Mouse (Mus musculus) ES-E14 (cell line): ENCODE data around the gene Cd47. TPM values are rescaled to one million over a fixed set of nuclear protein-coding genes. Genes with fewer than 3 reads are reported as not detected.

Source experiments
- DNase-seq: peaks from one replicate; pipeline ENCODE4 v3.0.0-alpha.2; 2013; ENCODE audit warnings: low read depth, low spot score
- H3K27ac ChIP-seq: 2 replicates; pipeline ENCODE4 v1.5.1; 2012; ENCODE audit warnings: low read depth, mild to moderate bottlenecking, low read length, moderate library complexity, mixed read lengths; ENCODE audit not compliant: poor library complexity, insufficient read depth, severe bottlenecking
- H3K36me3 ChIP-seq: 2 replicates; pipeline ENCODE4 v1.6.1; 2012; ENCODE audit warnings: mild to moderate bottlenecking, low read length, moderate library complexity, mixed read lengths; ENCODE audit not compliant: control insufficient read depth, poor library complexity, insufficient read depth, severe bottlenecking
- H3K4me1 ChIP-seq, 2 experiments: fragments of 150-350 bp in 1 of 2; sonication (generic) in 1 of 2; 2 replicates each; pipeline ENCODE4 v1.6.1; 2012; ENCODE audit warnings: low read length in 2 of 2, mild to moderate bottlenecking in 1 of 2, mixed read lengths in 1 of 2; ENCODE audit not compliant: control insufficient read depth in 2 of 2, insufficient read depth in 2 of 2, poor library complexity in 1 of 2
- H3K4me3 ChIP-seq, 2 experiments: fragments of 150-350 bp in 1 of 2; sonication (generic) in 1 of 2; 2 replicates each; pipeline ENCODE4 v1.5.1; 2012; ENCODE audit warnings: low read length in 2 of 2, low read depth in 1 of 2, mild to moderate bottlenecking in 1 of 2, mixed read lengths in 1 of 2; ENCODE audit not compliant: insufficient read depth in 1 of 2, poor library complexity in 1 of 2, severe bottlenecking in 1 of 2
- H3K9ac ChIP-seq: 2 replicates; pipeline ENCODE4 v1.6.1; 2012; ENCODE audit warnings: low read depth, mild to moderate bottlenecking, low read length, mixed read lengths; ENCODE audit not compliant: poor library complexity, insufficient read depth, severe bottlenecking
- H3K9me3 ChIP-seq: fragments of 150-350 bp; sonication (generic); 2 replicates; pipeline ENCODE4 v1.6.1; 2012; ENCODE audit warnings: low read depth, mild to moderate bottlenecking, low read length; ENCODE audit not compliant: control insufficient read depth, insufficient read depth
- CHD2 ChIP-seq: IDR thresholded peaks from 2 replicates; pipeline ENCODE4 v1.6.1; 2014; ENCODE audit warnings: mild to moderate bottlenecking, low read depth, low read length, inconsistent platforms
- HCFC1 ChIP-seq: IDR thresholded peaks from 2 replicates; pipeline ENCODE4 v1.6.1; 2012; ENCODE audit warnings: low read length, inconsistent platforms, borderline replicate concordance; ENCODE audit not compliant: insufficient read depth
- MAFK ChIP-seq: IDR thresholded peaks from 2 replicates; pipeline ENCODE4 v1.6.1; 2014; ENCODE audit warnings: mild to moderate bottlenecking, low read depth, low read length, inconsistent platforms; ENCODE audit not compliant: insufficient read depth
- ZC3H11A ChIP-seq: IDR thresholded peaks from 2 replicates; pipeline ENCODE4 v1.6.1; 2012; ENCODE audit warnings: low read depth, mild to moderate bottlenecking, inconsistent platforms, low read length, borderline replicate concordance
- ZNF384 ChIP-seq: IDR thresholded peaks from 2 replicates; pipeline ENCODE4 v1.6.1; 2012; ENCODE audit warnings: low read depth, low read length, inconsistent platforms
- in situ Hi-C, 2 experiments: fragments of 600-800 bp; cut with MboI; formaldehyde crosslinking; loops; one replicate each; pipeline ENCODE4 v1.15.1; 2025; ENCODE audit warnings: low sequenced_read_pairs in 2 of 2, inconsistent platforms in 1 of 2; ENCODE audit not compliant: unreplicated experiment in 2 of 2
- total RNA-seq: library from RNA; depleted of rRNA; stranded (reverse); fragments of 300-350 nt; gene quantifications from 2 replicates; pipeline ENCODE4 v1.2.3, GENCODE M21; 2012

Cd47 gene
- total RNA-seq, 1 experiment: 16.0 TPM

- H3K4me3 ChIP-seq: no peak overlapping the region
- no peak overlapping the region for H3K27ac ChIP-seq
- H3K36me3 ChIP-seq: no peaks in the 10 kb centered on the region; the same call in 1 of the 2 replicates
- H3K9ac ChIP-seq: no peak overlapping the region
- in situ Hi-C loops: no loop called here
- TF ChIP-seq CHD2: no peak
- no peak for TF ChIP-seq ZC3H11A
- no peak for TF ChIP-seq HCFC1
- DNase-seq: no peak
- H3K4me1 ChIP-seq: peaks cover 0 to 6% of the 10 kb centered on the region in 2 experiments; a peak in 3 of 4 replicates
- H3K9me3 ChIP-seq: no peaks in the 10 kb centered on the region
Observed at GRCm38 (mm10) chr16:49770320-49771189, 29.8 kb upstream of the Cd47 start.

GRCm38 (mm10) chr16:49771609-49772396 is 28.5 kb upstream of the Cd47 start:
- H3K4me1 ChIP-seq: peaks cover 0 to 6% of the 10 kb centered on the region in 2 experiments; a peak in 3 of 4 replicates
- TF ChIP-seq CHD2 (no peak), HCFC1 (no peak), ZC3H11A (no peak), MAFK (no peak), ZNF384 (no peak)
- no peak for DNase-seq
- no peaks in the 10 kb centered on the region for H3K9me3 ChIP-seq
- H3K9ac ChIP-seq: no peak overlapping the region
- no peak overlapping the region for H3K4me3 ChIP-seq
- in situ Hi-C loops: no loop called here
- no peaks in the 10 kb centered on the region; the same call in 1 of the 2 replicates for H3K36me3 ChIP-seq
- no peak overlapping the region for H3K27ac ChIP-seq

GRCm38 (mm10) chr16:49772576-49772975 is 27.8 kb upstream of the Cd47 start:
- in situ Hi-C loops: no loop called here
- no peaks in the 10 kb centered on the region; the same call in 1 of the 2 replicates for H3K36me3 ChIP-seq
- no peak overlapping the region for H3K4me3 ChIP-seq
- no peaks in the 10 kb centered on the region for H3K9me3 ChIP-seq
- TF ChIP-seq MAFK (no peak), CHD2 (no peak), ZC3H11A (no peak), ZNF384 (no peak), HCFC1 (no peak)
- no peak overlapping the region for H3K9ac ChIP-seq
- H3K27ac ChIP-seq: no peak overlapping the region
- no peak for DNase-seq
- peaks cover 0 to 6% of the 10 kb centered on the region in 2 experiments; a peak in 3 of 4 replicates for H3K4me1 ChIP-seq

- in situ Hi-C loops: no loop called here
- H3K4me1 ChIP-seq: peaks cover 0 to 6% of the 10 kb centered on the region in 2 experiments; a peak in 3 of 4 replicates
- no peak for DNase-seq
- H3K27ac ChIP-seq: no peak overlapping the region
- H3K9me3 ChIP-seq: no peaks in the 10 kb centered on the region
- no peak for TF ChIP-seq CHD2
- no peak for TF ChIP-seq HCFC1
- no peak for TF ChIP-seq MAFK
- TF ChIP-seq ZC3H11A: no peak
- TF ChIP-seq ZNF384: no peak
- no peak overlapping the region for H3K4me3 ChIP-seq
- H3K36me3 ChIP-seq: no peaks in the 10 kb centered on the region; the same call in 1 of the 2 replicates
- H3K9ac ChIP-seq: no peak overlapping the region
Observed at GRCm38 (mm10) chr16:49773068-49773467, 27.3 kb upstream of the Cd47 start.
